Mouse (Mus musculus) layer of hippocampus, adult 18-20 months (tissue): Measurements from ENCODE around the gene Higd1c. TPM values are rescaled to one million over a fixed set of nuclear protein-coding genes. Genes with fewer than 3 reads are reported as not detected.
"Not testable (repeated sequence)": the region's sequence is repeated elsewhere in the genome, so short reads cannot be mapped to it uniquely, and the experiment has no call there.

ENCODE experiments used
- DNase-seq, 2 experiments: peaks; one replicate each; pipeline ENCODE4 v3.0.0; 2022; ENCODE audit warnings: low spot score in 2 of 2
- total RNA-seq, 2 experiments: library from RNA; stranded (reverse); gene quantifications; 2 replicates each; pipeline ENCODE4 v1.2.3; 2021

Gene Higd1c
- total RNA-seq, 2 experiments from 2014 or later = not detected

DNA sequence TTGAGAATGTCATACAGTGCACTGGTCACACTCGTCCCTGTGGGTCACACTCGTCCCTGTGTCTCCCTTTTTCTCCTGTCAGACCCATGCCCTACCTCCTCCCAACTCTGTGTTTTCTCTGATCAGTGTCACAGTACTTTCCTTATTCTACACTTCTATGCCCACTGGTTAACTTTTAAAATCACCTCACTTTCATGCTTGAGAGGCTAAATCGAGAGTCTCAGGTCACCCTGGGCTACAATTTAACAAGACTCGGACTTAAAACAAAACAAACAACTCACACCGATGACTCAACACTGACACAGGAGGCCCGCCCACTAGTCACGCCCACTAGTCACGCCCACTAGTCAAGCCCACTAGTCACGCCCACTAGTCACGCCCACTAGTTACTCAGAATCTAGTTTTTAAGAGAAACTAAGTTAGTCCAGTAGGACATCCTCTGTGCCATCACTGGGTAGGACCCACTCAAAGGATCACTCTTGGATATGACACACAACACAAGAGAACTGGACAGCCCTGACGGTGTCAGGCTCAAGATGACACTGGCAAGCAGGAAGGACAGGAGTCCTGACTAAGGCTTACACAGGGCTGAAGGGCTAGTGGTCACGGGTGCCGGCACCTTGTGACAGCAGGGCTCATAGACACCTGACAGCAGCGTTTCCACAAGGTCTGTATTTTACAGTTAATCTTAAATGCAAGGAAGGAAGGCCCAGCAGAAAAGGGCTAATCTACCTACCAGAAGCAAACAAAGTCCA, 46.8 kb downstream of the Higd1c start:
- no peak for DNase-seq

DNA sequence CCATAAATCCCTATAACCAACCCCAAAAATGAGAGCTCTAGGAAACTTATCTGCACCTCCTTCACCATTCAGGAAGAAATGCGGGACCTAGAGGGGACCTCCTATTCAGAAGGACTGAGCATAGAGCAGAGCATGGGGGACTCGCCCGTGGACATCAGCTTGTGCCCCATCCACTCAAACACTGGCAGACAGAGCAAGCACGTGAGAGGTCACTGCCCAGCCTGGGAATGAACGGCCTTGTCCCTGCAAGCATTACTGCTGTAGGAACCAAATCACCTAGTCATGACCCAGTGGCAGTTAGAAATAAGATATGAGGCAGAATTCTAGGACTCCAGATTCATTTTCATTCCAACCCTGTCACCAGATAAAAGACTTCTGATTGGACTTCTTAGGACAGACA, 47.4 kb downstream of the Higd1c start:
- DNase-seq = no peak

- DNase-seq = no peak
Observed at GRCm38 (mm10) chr15:100413306-100413705, 49.0 kb downstream of the Higd1c start.

GRCm38 (mm10) chr15:100414011-100414410, 49.7 kb downstream of the Higd1c start:
- DNase-seq = no peak

DNA sequence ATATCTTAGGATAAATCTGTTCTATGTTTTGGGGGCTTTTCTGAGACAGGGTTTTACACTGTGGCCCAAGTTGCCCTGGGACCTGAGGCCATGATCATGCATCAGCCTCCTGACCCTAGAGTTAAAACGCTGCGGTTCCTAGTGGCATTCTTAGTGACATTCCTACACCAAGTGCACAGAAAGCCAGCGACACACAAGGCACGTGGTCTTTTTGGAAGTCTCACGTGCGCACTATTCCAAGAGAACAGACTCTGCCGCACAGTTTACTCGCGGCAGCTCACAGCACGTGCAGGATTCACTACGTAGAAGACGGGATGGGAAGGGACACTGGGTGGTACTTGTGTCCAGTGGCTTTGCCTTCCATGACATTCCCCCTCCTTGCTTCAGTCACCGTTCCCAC, 50.6 kb downstream of the Higd1c start:
- DNase-seq = no peak

GRCm38 (mm10) chr15:100415684-100416083, 51.3 kb downstream of the Higd1c start:
- no peak for DNase-seq

DNA sequence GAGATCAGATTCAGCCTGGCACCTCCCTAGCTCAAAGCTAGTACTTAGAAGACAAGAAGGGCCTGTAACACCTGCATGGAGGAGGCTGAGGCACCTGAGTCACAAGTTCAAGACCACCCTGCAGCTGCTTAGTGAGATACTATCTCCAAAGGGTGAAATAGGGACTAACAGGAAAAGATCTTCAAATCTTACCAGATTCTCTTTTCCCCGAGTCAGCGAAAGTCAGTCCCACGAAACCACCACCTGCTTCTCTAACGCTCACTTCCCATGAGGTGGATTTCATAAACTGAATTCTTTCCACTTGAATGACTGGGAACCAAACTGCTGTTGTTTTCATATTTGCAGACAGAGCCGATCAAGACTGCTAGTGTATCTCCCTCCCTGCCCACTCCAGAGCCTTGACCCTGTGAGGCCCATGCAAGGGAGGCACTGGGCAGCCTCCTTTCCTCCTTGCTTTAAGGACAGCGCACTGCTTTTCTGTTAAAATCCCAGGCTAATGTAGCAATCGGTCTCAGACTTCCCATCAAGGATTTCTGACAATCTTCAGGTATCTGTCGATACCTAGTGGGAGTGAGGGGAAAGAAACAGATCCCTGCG, 53.6 kb downstream of the Higd1c start:
- DNase-seq = no peak

GRCm38 (mm10) chr15:100419311-100419710, 55.0 kb downstream of the Higd1c start:
- no peak for DNase-seq

DNA sequence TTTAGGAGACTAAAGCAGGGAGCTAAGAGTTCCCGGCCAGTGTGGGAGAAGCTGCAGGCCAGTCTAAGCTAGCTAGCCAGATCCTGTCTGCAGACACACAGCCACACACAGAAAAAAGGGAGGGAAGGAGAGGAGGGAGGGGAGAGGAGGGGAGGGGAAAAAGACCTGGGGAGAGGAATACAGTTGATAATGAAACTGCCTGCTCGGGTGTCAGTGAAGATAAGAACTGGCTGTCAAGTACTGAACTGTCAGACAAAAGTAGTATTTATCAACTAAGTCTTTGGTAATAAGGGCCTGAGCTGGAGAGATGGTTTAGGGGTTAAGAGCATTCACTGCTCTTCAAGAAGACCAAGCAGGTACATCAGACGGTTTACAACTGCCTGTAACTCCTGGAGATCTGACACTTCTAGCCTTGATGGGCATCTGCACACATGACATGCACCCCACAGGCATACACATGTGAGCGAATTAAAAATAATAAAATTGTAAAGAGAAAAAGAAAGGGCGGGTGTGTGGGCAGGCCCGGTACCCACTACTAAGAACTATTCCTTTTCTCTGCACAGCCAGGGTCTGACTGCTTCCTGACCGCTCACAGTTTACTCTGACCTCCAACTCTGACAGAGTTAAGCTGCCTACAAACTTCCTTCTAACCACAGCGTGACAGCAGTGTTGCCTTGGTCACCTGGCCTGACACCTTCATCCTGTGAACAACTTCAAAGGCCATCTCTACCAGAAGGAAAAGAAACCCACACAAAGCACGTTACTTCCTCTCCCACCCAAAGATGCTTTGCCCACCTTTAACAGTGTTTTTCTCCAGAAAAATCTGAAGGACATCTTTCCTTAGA, 55.8 kb downstream of the Higd1c start:
- no peak for DNase-seq

- DNase-seq = peak in 1 of 2 experiments; percentile 11
Observed at GRCm38 (mm10) chr15:100421059-100421757, 56.9 kb downstream of the Higd1c start.

DNA sequence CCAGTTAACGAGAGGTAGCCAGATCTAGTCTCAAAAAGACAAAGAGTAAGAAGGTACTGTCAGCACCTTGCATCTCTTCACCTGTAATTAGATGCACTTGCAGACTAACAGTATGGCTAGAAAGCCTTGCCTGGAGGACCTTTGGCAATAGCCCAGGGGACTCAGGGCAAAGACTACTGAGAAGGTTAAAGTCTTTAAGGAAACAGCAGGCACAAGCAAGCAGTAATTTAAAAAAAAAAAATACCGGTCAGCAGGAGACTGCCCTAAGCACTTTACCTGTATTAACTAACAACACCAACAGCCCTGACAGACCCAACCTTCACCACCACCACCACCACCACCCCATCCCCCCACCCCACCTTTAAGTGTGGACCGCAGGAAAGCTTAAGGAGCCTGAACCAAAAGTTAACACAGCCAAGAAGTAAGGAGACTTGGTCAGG, 57.4 kb downstream of the Higd1c start, which contains the start of gene Gm5475:
Gene Gm5475, plus strand, starts transcription at position 390 of the 440 bp plus-strand sequence.
- not testable (repeated sequence) for DNase-seq

GRCm38 (mm10) chr15:100422476-100422875, 58.1 kb downstream of the Higd1c start:
- no peak for DNase-seq

DNA sequence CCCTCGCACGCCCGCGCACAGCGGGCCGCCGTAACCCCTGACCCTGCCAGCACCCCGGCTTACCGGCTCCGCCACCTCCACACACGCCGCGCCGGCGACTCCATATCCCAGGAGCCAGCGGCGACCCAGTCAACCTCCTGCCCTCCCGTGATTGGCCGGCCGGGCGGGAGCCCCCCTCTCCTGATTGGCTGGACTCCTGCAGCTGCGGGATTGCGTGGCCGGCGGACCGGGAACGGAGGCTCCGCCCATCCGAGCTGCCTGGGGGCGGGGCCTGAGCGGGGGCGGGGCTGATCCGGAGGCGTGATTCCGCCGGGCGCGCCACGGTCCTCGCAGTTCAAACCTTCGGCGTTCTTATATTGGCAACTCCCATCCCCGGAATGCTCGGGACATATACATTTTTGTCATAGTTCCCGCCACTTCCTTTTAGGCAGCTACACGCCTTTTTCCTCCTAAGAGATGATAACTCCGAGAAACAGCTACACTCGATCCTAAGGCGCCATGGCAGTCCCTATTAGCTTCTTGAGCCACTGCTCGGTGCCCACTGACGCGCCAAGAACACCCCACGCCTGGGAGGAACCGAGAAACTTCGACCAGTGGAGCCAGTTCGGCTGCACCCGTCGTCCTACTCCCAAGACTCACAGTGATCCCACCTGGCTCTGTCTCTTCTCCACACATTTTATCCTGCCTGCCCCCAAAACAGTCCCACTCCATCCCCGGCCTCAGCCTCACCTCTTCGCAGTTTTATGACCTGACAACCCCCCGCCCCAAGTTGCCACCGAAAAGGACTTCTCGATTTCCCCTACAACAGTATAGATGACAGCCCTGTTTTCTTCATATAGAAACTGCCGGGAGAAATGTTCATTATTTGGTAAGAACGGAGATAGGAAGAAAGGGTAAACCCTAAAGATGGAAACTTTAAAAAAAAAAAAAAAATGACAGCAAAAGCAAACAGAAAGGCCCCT, 58.8 kb downstream of the Higd1c start:
- peak; percentile 95 to 97 for DNase-seq

DNA sequence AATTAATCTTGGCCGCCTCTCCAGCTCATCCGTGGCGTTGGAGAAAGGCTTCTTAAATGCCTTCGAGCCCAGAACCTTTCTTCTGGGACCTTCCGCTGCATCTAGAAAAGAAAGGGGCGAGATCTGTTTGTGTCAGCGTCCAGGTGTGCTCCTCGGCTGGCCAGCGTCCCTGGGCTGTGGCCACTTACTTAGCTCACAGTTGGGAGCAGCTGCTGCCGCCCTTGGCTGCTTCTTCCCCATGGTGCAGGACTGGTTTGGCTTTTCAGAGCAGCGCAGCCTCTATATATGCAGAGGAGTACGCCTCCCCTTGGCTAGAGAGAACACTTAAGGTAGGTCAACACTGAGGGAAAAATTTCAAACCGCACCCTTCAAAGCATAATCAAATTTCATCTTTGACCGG, 59.6 kb downstream of the Higd1c start:
- no peak for DNase-seq

DNA sequence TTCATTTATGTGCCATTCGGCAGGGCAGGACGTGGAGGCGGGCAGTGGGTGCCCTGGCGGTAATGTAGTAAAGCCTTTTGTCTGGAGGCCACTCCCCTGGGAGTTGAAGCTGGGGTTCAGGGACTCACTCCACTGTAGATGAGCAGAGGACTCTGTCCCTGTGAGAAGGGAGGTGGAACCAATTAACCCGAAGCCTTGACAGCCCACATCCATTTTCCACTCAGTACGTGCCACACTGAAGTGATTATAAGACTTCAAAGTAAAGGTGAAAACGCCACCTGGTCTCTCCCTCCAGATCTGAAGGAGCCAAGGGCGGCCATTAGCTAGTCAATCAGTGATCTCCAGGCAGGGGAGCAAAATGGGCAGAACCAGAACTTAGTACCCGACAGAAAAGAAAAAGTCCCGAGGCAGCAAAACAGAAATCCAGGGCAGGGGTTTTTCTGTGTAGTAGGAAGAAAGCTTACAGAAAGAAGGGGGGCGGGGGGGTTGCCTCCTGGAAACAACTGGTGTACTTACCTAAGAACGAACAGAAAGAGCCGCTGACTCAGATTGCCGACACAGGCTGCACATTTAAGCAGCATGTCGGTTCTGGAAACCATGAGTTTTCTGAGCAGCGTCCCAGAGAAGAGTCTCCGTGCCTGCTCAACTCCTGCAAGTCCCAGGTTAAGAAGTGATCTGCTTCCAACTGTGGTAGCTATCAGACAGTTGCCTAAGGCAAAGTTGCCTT, 60.2 kb downstream of the Higd1c start, which contains the start of gene Slc11a2:
Gene Slc11a2, minus strand, starts transcription at position 677 of the 727 bp plus-strand sequence.
- DNase-seq = no peak

- no peak for DNase-seq
Observed at GRCm38 (mm10) chr15:100428296-100428905, 64.1 kb downstream of the Higd1c start.

- no peak for DNase-seq
Observed at GRCm38 (mm10) chr15:100429959-100430565, 65.7 kb downstream of the Higd1c start.

- no peak for DNase-seq
Observed at GRCm38 (mm10) chr15:100433234-100433633, 68.9 kb downstream of the Higd1c start.
